Mouse (Mus musculus): Measurements from ENCODE around the gene Pcbp4.

Gene Pcbp4

GRCm38 (mm10) chr9:106480541-106480940 lies 27.4 kb downstream of the Pcbp4 start:
- DNase-seq (ENCODE audit: low spot score in 2 of 2): peak in 1 of 2 experiments; percentile 7

- DNase-seq (ENCODE audit: low spot score in 2 of 2): peak in 1 of 2 experiments; percentile 13
Measured at GRCm38 (mm10) chr9:106481075-106481474, 28.0 kb downstream of the Pcbp4 start.

- peak in 1 of 2 experiments; percentile 8 for DNase-seq (ENCODE audit: low spot score in 2 of 2)
Measured at GRCm38 (mm10) chr9:106481676-106482075, 28.6 kb downstream of the Pcbp4 start.

GRCm38 (mm10) chr9:106482578-106483115 lies 29.6 kb downstream of the Pcbp4 start:
- DNase-seq (ENCODE audit: low spot score in 2 of 2): peak in 1 of 2 experiments; percentile 7

GRCm38 (mm10) chr9:106483136-106483535 lies 30.0 kb downstream of the Pcbp4 start:
- peak in 1 of 2 experiments; percentile 14 for DNase-seq (ENCODE audit: low spot score in 2 of 2)

GRCm38 (mm10) chr9:106483606-106484005 lies 30.5 kb downstream of the Pcbp4 start:
- DNase-seq (ENCODE audit: low spot score in 2 of 2): peak in 1 of 2 experiments; percentile 11

- DNase-seq (ENCODE audit: low spot score in 2 of 2): peak in 1 of 2 experiments; percentile 8
Measured at GRCm38 (mm10) chr9:106485076-106485475, 32.0 kb downstream of the Pcbp4 start.

- peak in 1 of 2 experiments; percentile 10 for DNase-seq (ENCODE audit: low spot score in 2 of 2)
Measured at GRCm38 (mm10) chr9:106487602-106488001, 34.5 kb downstream of the Pcbp4 start.

- DNase-seq (ENCODE audit: low spot score in 2 of 2): no peak
Measured at GRCm38 (mm10) chr9:106499667-106500066, 46.6 kb downstream of the Pcbp4 start, which contains the start of gene Iqcf1. Gene Iqcf1, plus strand, starts transcription at chr9:106499967.

- DNase-seq (ENCODE audit: low spot score in 2 of 2): no peak
Measured at GRCm38 (mm10) chr9:106501846-106502245, 48.8 kb downstream of the Pcbp4 start.

GRCm38 (mm10) chr9:106504246-106504645 lies 51.2 kb downstream of the Pcbp4 start:
- DNase-seq (ENCODE audit: low spot score in 2 of 2): no peak

- DNase-seq (ENCODE audit: low spot score in 2 of 2): no peak
Measured at GRCm38 (mm10) chr9:106509356-106509755, 56.3 kb downstream of the Pcbp4 start.

GRCm38 (mm10) chr9:106512729-106513450 lies 59.8 kb downstream of the Pcbp4 start:
- DNase-seq (ENCODE audit: low spot score in 2 of 2): no peak

GRCm38 (mm10) chr9:106513566-106513965 lies 60.5 kb downstream of the Pcbp4 start:
- no peak for DNase-seq (ENCODE audit: low spot score in 2 of 2)

Data from spleen, postnatal 10 days (tissue).